Mouse (Mus musculus) stomach, embryonic 16.5 days (tissue): Measurements from ENCODE around the gene Eif3d. TPM values are rescaled to one million over a fixed set of nuclear protein-coding genes. Genes with fewer than 3 reads are reported as not detected.

Experiments used
- ATAC-seq: fragments of 200-750 bp; cut with Nextera tagmentation; 2 replicates; pipeline ENCODE4 v1.8.0; 2017; ENCODE audit warnings: moderate number of reproducible peaks, moderate TSS enrichment; ENCODE audit not compliant: insufficient read depth, low FRiP score
- H3K27ac ChIP-seq: fragments of 300-500 bp; sonication (generic); 2 replicates; pipeline ENCODE4 v1.5.1; 2014; ENCODE audit warnings: low read length
- H3K27me3 ChIP-seq: fragments of 300-500 bp; sonication (generic); 2 replicates; pipeline ENCODE4 v1.6.1; 2014; ENCODE audit warnings: low read length, control low read depth, mixed read lengths; ENCODE audit not compliant: control insufficient read depth, insufficient read depth
- H3K36me3 ChIP-seq: fragments of 300-500 bp; sonication (generic); 2 replicates; pipeline ENCODE4 v1.6.1; 2014; ENCODE audit warnings: low read length; ENCODE audit not compliant: control insufficient read depth, insufficient read depth
- H3K4me1 ChIP-seq: fragments of 300-500 bp; sonication (generic); 2 replicates; pipeline ENCODE4 v1.6.1; 2014; ENCODE audit warnings: low read length, control low read depth, mixed read lengths; ENCODE audit not compliant: control insufficient read depth, insufficient read depth
- H3K4me2 ChIP-seq: fragments of 300-500 bp; sonication (generic); 2 replicates; pipeline ENCODE4 v1.6.1; 2014; ENCODE audit warnings: low read depth, low read length, mixed read lengths
- H3K4me3 ChIP-seq: fragments of 300-500 bp; sonication (generic); replicated peaks from 2 replicates; pipeline ENCODE4 v1.5.1; 2014; ENCODE audit warnings: mild to moderate bottlenecking, low read length
- H3K9ac ChIP-seq: fragments of 300-500 bp; sonication (generic); 2 replicates; pipeline ENCODE4 v1.6.1; 2014; ENCODE audit warnings: low read length
- H3K9me3 ChIP-seq: fragments of 300-500 bp; sonication (generic); replicated peaks from 2 replicates; pipeline ENCODE4 v1.6.1; 2016; ENCODE audit warnings: low read length, control low read depth; ENCODE audit not compliant: control insufficient read depth
- WGBS: fragments of 180-500 bp; shearing (Covaris S2); extraction: QIAGEN DNeasy Blood & Tissue Kit; methylation state at CpG from one replicate; pipeline ENCODE4 v1.1.7; 2014; 5-methylcytosine and 5-hydroxymethylcytosine counted together
- polyA plus RNA-seq: library from polyadenylated mRNA; unstranded; fragments of >200 nt; fragmentation: Nextera tagmentation; extraction: Ambion mirVana; gene quantifications from 2 replicates; pipeline ENCODE4 v1.2.1, GENCODE M21; 2015

Gene Eif3d
- polyA plus RNA-seq, 1 experiment from 2014 or later = 186 TPM

- no peak overlapping the region for H3K4me2 ChIP-seq
- H3K9ac ChIP-seq = 0 out of 2 replicates have a peak overlapping the region, but pooled peaks have one; percentile 16
- no peak overlapping the region for H3K4me3 ChIP-seq
- 78% methylated on average over 14 of the region's 14 CpGs for WGBS
- H3K4me1 ChIP-seq = 0 out of 2 replicates have a peak, but pooled peaks cover 3% of the 10 kb centered on the region
- H3K9me3 ChIP-seq = no peaks in the 10 kb centered on the region
- no peaks in the 10 kb centered on the region; the same call in 1 of the 2 replicates for H3K27me3 ChIP-seq
- no peak for ATAC-seq
- H3K27ac ChIP-seq = no peak overlapping the region
- no peaks in the 10 kb centered on the region for H3K36me3 ChIP-seq
These were observed 34.8 kb downstream of the Eif3d start for GRCm38 (mm10) chr15:77935673-77936375.

GRCm38 (mm10) chr15:77934968-77935367 is 35.6 kb downstream of the Eif3d start:
- H3K27ac ChIP-seq = no peak overlapping the region
- no peak overlapping the region for H3K4me3 ChIP-seq
- no peaks in the 10 kb centered on the region for H3K36me3 ChIP-seq
- H3K9ac ChIP-seq = no peak overlapping the region
- 0 out of 2 replicates have a peak, but pooled peaks cover 3% of the 10 kb centered on the region for H3K4me1 ChIP-seq
- no peak overlapping the region for H3K4me2 ChIP-seq
- 68% methylated on average over 5 of the region's 5 CpGs for WGBS
- H3K9me3 ChIP-seq = no peaks in the 10 kb centered on the region
- ATAC-seq = no peak
- H3K27me3 ChIP-seq = no peaks in the 10 kb centered on the region; the same call in 1 of the 2 replicates

GRCm38 (mm10) chr15:77934326-77934725 is 36.3 kb downstream of the Eif3d start:
- no peak overlapping the region for H3K4me2 ChIP-seq
- H3K9me3 ChIP-seq = no peaks in the 10 kb centered on the region
- H3K4me3 ChIP-seq = no peak overlapping the region
- H3K9ac ChIP-seq = no peak overlapping the region
- no peak for ATAC-seq
- no peak overlapping the region for H3K27ac ChIP-seq
- H3K4me1 ChIP-seq = peaks cover 7% of the 10 kb centered on the region; the same call in 1 of the 2 replicates
- no peaks in the 10 kb centered on the region for H3K36me3 ChIP-seq
- H3K27me3 ChIP-seq = no peaks in the 10 kb centered on the region; the same call in 1 of the 2 replicates
- 76% methylated on average over 11 of the region's 11 CpGs for WGBS

GRCm38 (mm10) chr15:77933770-77934169 is 36.8 kb downstream of the Eif3d start:
- H3K4me1 ChIP-seq = peaks cover 7% of the 10 kb centered on the region; the same call in 1 of the 2 replicates
- peak overlapping the region; percentile 34; the same call in 1 of the 2 replicates for H3K9ac ChIP-seq
- ATAC-seq = no peak
- H3K4me2 ChIP-seq = peak overlapping the region; percentile 32
- WGBS = under 1% methylated on average over 14 of the region's 14 CpGs
- no peak overlapping the region for H3K27ac ChIP-seq
- H3K9me3 ChIP-seq = no peaks in the 10 kb centered on the region
- no peak overlapping the region for H3K4me3 ChIP-seq
- H3K27me3 ChIP-seq = no peaks in the 10 kb centered on the region; the same call in 1 of the 2 replicates
- H3K36me3 ChIP-seq = no peaks in the 10 kb centered on the region

- H3K9ac ChIP-seq = no peak overlapping the region
- 47% methylated on average over 3 of the region's 3 CpGs for WGBS
These were observed 37.4 kb downstream of the Eif3d start for GRCm38 (mm10) chr15:77933222-77933621.

GRCm38 (mm10) chr15:77931689-77932016 is 39.0 kb downstream of the Eif3d start:
- 0 out of 2 replicates have a peak, but pooled peaks cover 2% of the 10 kb centered on the region for H3K36me3 ChIP-seq
- H3K9me3 ChIP-seq = no peaks in the 10 kb centered on the region
- no peaks in the 10 kb centered on the region; the same call in 1 of the 2 replicates for H3K27me3 ChIP-seq
- peaks cover 12% of the 10 kb centered on the region for H3K4me1 ChIP-seq
- peak overlapping the region; percentile 13; the same call in 1 of the 2 replicates for H3K9ac ChIP-seq
- WGBS = 53% methylated on average over 6 of the region's 6 CpGs
- H3K4me2 ChIP-seq = no peak overlapping the region
- no peak overlapping the region for H3K27ac ChIP-seq
- ATAC-seq = no peak
- no peak overlapping the region for H3K4me3 ChIP-seq

More at GRCm38 (mm10) chr15:77933222-77933621, 37.4 kb downstream of the Eif3d start:
- Histone ChIP-seq H3K9me3 (no peaks in the 10 kb centered on the region), H3K27ac (no peak overlapping the region), H3K4me1 (peaks cover 7% of the 10 kb centered on the region), H3K36me3 (no peaks in the 10 kb centered on the region), H3K4me2 (no peak overlapping the region), H3K4me3 (no peak overlapping the region), H3K27me3 (no peaks in the 10 kb centered on the region; the same call in 1 of the 2 replicates)
- no peak for ATAC-seq

GRCm38 (mm10) chr15:77930986-77931688 is 39.5 kb downstream of the Eif3d start:
- Histone ChIP-seq H3K4me2 (no peak overlapping the region), H3K36me3 (0 out of 2 replicates have a peak, but pooled peaks cover 4% of the 10 kb centered on the region), H3K27ac (no peak overlapping the region), H3K4me3 (no peak overlapping the region), H3K4me1 (peaks cover 12% of the 10 kb centered on the region), H3K9me3 (no peaks in the 10 kb centered on the region), H3K9ac (peak overlapping the region; percentile 13; the same call in 1 of the 2 replicates), H3K27me3 (no peaks in the 10 kb centered on the region; the same call in 1 of the 2 replicates)
- no peak for ATAC-seq
- 65% methylated on average over 6 of the region's 6 CpGs for WGBS

GRCm38 (mm10) chr15:77929804-77930203 is 40.8 kb downstream of the Eif3d start:
- peaks cover 12% of the 10 kb centered on the region for H3K4me1 ChIP-seq
- 0 out of 2 replicates have a peak, but pooled peaks cover 7% of the 10 kb centered on the region for H3K36me3 ChIP-seq
- H3K4me3 ChIP-seq = peak overlapping the region; percentile 76
- H3K27ac ChIP-seq = peak overlapping the region; percentile 76; the same call in 1 of the 2 replicates
- H3K9ac ChIP-seq = peak overlapping the region; percentile 79
- H3K4me2 ChIP-seq = peak overlapping the region; percentile 63
- 44% methylated on average over 8 of the region's 8 CpGs for WGBS
- no peaks in the 10 kb centered on the region; the same call in 1 of the 2 replicates for H3K27me3 ChIP-seq
- ATAC-seq = no peak
- H3K9me3 ChIP-seq = no peaks in the 10 kb centered on the region
